Mouse (Mus musculus): ENCODE data around the gene Tespa1. TPM values are rescaled to one million over a fixed set of nuclear protein-coding genes. Genes with fewer than 3 reads are reported as not detected.
"Not testable (repeated sequence)": the region's sequence is repeated elsewhere in the genome, so short reads cannot be mapped to it uniquely, and the experiment has no call there.

Tespa1 gene
- 1 to 10 TPM; 1.7 to 2.9 TPM for total RNA-seq (2021)

GRCm38 (mm10) chr10:130322637-130323036 is at the start of gene Tespa1:
TSS of gene Tespa1 (plus strand) at chr10:130322870.
- no peak for DNase-seq (ENCODE audit: low spot score in 2 of 2)
- intact Hi-C loops (cut with DNase I): no loop called here

GRCm38 (mm10) chr10:130275759-130276158 is 46.9 kb upstream of the Tespa1 start:
- intact Hi-C loops (cut with DNase I): no loop called here
- no peak for DNase-seq (ENCODE audit: low spot score in 2 of 2)

- DNase-seq (ENCODE audit: low spot score in 2 of 2): no peak
- intact Hi-C loops (cut with DNase I): no loop called here
These were observed 46.2 kb upstream of the Tespa1 start for GRCm38 (mm10) chr10:130276496-130276895.

GRCm38 (mm10) chr10:130280066-130280465 is 42.6 kb upstream of the Tespa1 start, which contains the start of gene Neurod4:
TSS of gene Neurod4 (minus strand) at chr10:130280240.
- intact Hi-C loops (cut with DNase I): no loop called here
- no peak for DNase-seq (ENCODE audit: low spot score in 2 of 2)

GRCm38 (mm10) chr10:130281982-130282449 is 40.7 kb upstream of the Tespa1 start:
- intact Hi-C loops (cut with DNase I): no loop called here
- no peak for DNase-seq (ENCODE audit: low spot score in 2 of 2)

- DNase-seq (ENCODE audit: low spot score in 2 of 2): no peak
- intact Hi-C loops (cut with DNase I): no loop called here
These were observed 35.5 kb upstream of the Tespa1 start for GRCm38 (mm10) chr10:130287201-130287600.

GRCm38 (mm10) chr10:130288007-130288406 is 34.7 kb upstream of the Tespa1 start:
- intact Hi-C loops (cut with DNase I): no loop called here
- DNase-seq (ENCODE audit: low spot score in 2 of 2): no peak

- intact Hi-C loops (cut with DNase I): no loop called here
- DNase-seq (ENCODE audit: low spot score in 2 of 2): no peak
These were observed 28.8 kb upstream of the Tespa1 start for GRCm38 (mm10) chr10:130293741-130294408.

GRCm38 (mm10) chr10:130298748-130299147 is 23.9 kb upstream of the Tespa1 start:
- intact Hi-C loops (cut with DNase I): loop anchor here (1.0 kb wide), 1 partner anchor 70 kb away; no protein-coding TSS in a partner anchor
- not testable (repeated sequence) for DNase-seq (ENCODE audit: low spot score in 2 of 2)

GRCm38 (mm10) chr10:130304138-130304537 is 18.5 kb upstream of the Tespa1 start:
- intact Hi-C loops (cut with DNase I); DNase-seq (ENCODE audit: low spot score in 2 of 2): not testable (repeated sequence)

GRCm38 (mm10) chr10:130311534-130312227 is 11.0 kb upstream of the Tespa1 start:
- intact Hi-C loops (cut with DNase I): no loop called here
- no peak for DNase-seq (ENCODE audit: low spot score in 2 of 2)

GRCm38 (mm10) chr10:130313531-130313930 is 9.1 kb upstream of the Tespa1 start:
- DNase-seq (ENCODE audit: low spot score in 2 of 2): no peak
- intact Hi-C loops (cut with DNase I): no loop called here

GRCm38 (mm10) chr10:130314110-130314829 is 8.4 kb upstream of the Tespa1 start:
- DNase-seq (ENCODE audit: low spot score in 2 of 2): no peak
- intact Hi-C loops (cut with DNase I): no loop called here

GRCm38 (mm10) chr10:130315846-130316245 is 6.8 kb upstream of the Tespa1 start:
- DNase-seq (ENCODE audit: low spot score in 2 of 2): no peak
- intact Hi-C loops (cut with DNase I): no loop called here

GRCm38 (mm10) chr10:130318720-130319119 is 4.0 kb upstream of the Tespa1 start:
- no peak for DNase-seq (ENCODE audit: low spot score in 2 of 2)
- intact Hi-C loops (cut with DNase I): no loop called here

- no peak for DNase-seq (ENCODE audit: low spot score in 2 of 2)
- intact Hi-C loops (cut with DNase I): no loop called here
These were observed 2.0 kb upstream of the Tespa1 start for GRCm38 (mm10) chr10:130320715-130321114.

GRCm38 (mm10) chr10:130322062-130322461 is 608 bp upstream of the Tespa1 start:
- intact Hi-C loops (cut with DNase I): no loop called here
- DNase-seq (ENCODE audit: low spot score in 2 of 2): no peak

- no peak for DNase-seq (ENCODE audit: low spot score in 2 of 2)
- intact Hi-C loops (cut with DNase I): no loop called here
These were observed 1.6 kb downstream of the Tespa1 start for GRCm38 (mm10) chr10:130324243-130324642.

- DNase-seq (ENCODE audit: low spot score in 2 of 2): no peak
- intact Hi-C loops (cut with DNase I): no loop called here
These were observed 8.0 kb downstream of the Tespa1 start for GRCm38 (mm10) chr10:130330711-130331110.

- intact Hi-C loops (cut with DNase I): no loop called here
- no peak for DNase-seq (ENCODE audit: low spot score in 2 of 2)
These were observed 13.7 kb downstream of the Tespa1 start for GRCm38 (mm10) chr10:130336385-130336784.

Measured in left cerebral cortex, postnatal 36 days (tissue).